Comparison of ENCODE assay signal across 8 mouse cellular contexts in genomic region chr6:97147755-97148382, GRCm38 (mm10). TPM values are rescaled to one million over a fixed set of nuclear protein-coding genes. Genes with fewer than 3 reads are reported as not detected.
DNase-seq lines count a peak whose midpoint lies in the region; ATAC-seq and TF ChIP-seq lines count a peak whose summit lies in the region.

No protein-coding gene starts in this region.

- H3K36me3 ChIP-seq in heart, embryonic 14.5 days (ENCODE audit: control insufficient read depth, insufficient read depth, low read length) = peaks cover 26% of the 10 kb centered on the region

- ATAC-seq in heart, embryonic 14.5 days (ENCODE audit: insufficient number of reproducible peaks, insufficient read depth, low FRiP score, low read depth) = no peak
- no peak for ATAC-seq in erythroid progenitor cell, adult 5-6 weeks (replicated peaks; ENCODE audit: low FRiP score, poor library complexity, severe bottlenecking)

- H3K4me3 ChIP-seq in heart, embryonic 14.5 days (ENCODE audit: control insufficient read depth in 1 of 2, insufficient read depth in 1 of 2, low read depth in 1 of 2, low read length in 2 of 2) = peak overlapping the region; percentile 77 to 82
- peak overlapping the region; percentile 71 for H3K4me3 ChIP-seq in olfactory bulb, adult 2 months (ENCODE audit: insufficient read depth, low read depth, low read length)

- peak overlapping the region; percentile 94 for H3K4me2 ChIP-seq in heart, embryonic 14.5 days (ENCODE audit: low read length)

- WGBS in heart, embryonic 14.5 days = 11% methylated on average over 18 of the region's 18 CpGs
- WGBS in olfactory bulb, adult 2 months = 19% methylated on average over 18 of the region's 18 CpGs

- peak overlapping the region; percentile 75 to 88; a peak in 3 of 4 replicates for H3K27ac ChIP-seq in heart, embryonic 14.5 days (replicated peaks in 1 of 2; ENCODE audit: control insufficient read depth in 1 of 2, insufficient read depth in 1 of 2, low read depth in 2 of 2, low read length in 2 of 2)
- H3K27ac ChIP-seq in olfactory bulb, adult 2 months (ENCODE audit: insufficient read depth, low read depth, low read length) = peak overlapping the region; percentile 52; the same call in 1 of the 2 replicates

- peak; percentile 37 for DNase-seq in ES-CJ7 (ENCODE audit: low read depth, low spot score)
- DNase-seq in adrenal gland, adult 8-10 months = peak; percentile 52
- DNase-seq in fibroblast of lung, adult 2 months (ENCODE audit: low read depth) = peak; percentile 17
- DNase-seq in kidney, postnatal 25 days = peak; percentile 84
- peak; percentile 55 to 60 for DNase-seq in lung, adult 18-20 months

- no peak for TF ChIP-seq CTCF in olfactory bulb, adult 2 months (IDR thresholded peaks at IDR 0.05; ENCODE audit: insufficient read depth, low read depth, low read length)

- H3K4me1 ChIP-seq in heart, embryonic 14.5 days (ENCODE audit: control insufficient read depth in 2 of 2, insufficient read depth in 2 of 2, low read length in 2 of 2) = peaks cover 9 to 18% of the 10 kb centered on the region in 2 experiments
- H3K4me1 ChIP-seq in olfactory bulb, adult 2 months (ENCODE audit: control insufficient read depth, insufficient read depth, low read length) = peaks cover 11% of the 10 kb centered on the region

- peak overlapping the region; percentile 96 for H3K9ac ChIP-seq in heart, embryonic 14.5 days (ENCODE audit: low read length)

- no peak for TF ChIP-seq POLR2A in olfactory bulb, adult 2 months (IDR thresholded peaks at IDR 0.05; ENCODE audit: insufficient read depth, low read depth, low read length)

- no peaks in the 10 kb centered on the region for H3K27me3 ChIP-seq in heart, embryonic 14.5 days (ENCODE audit: control insufficient read depth, insufficient read depth, low read length)

- no peaks in the 10 kb centered on the region for H3K9me3 ChIP-seq in heart, embryonic 14.5 days (ENCODE audit: control insufficient read depth, low read length)

RNA-seq across cellular contexts. Expression of gene Eogt, which starts 1.1 kb away (rescaled TPM):
- 10 to 100 TPM; 31.5 to 56.0 (median 44.0) TPM for total RNA-seq in adrenal gland, adult 8-10 months (2022)
- polyA plus RNA-seq in heart, embryonic 14.5 days (2014; fragmentation: Nextera tagmentation; extraction: Ambion mirVana) = 14.1 and 14.6 TPM in 2 replicates
- not detected in 2 replicates for polyA plus RNA-seq in olfactory bulb, adult 2 months (2012; ENCODE audit: insufficient read depth, insufficient read length, low replicate concordance, missing spikeins)
- 2.2 and 5.4 TPM in 2 replicates for total RNA-seq in erythroid progenitor cell, adult 5-6 weeks (2015; ENCODE audit: low replicate concordance)
- 1.0 and 2.2 TPM in 2 replicates for total RNA-seq in erythroid progenitor cell, adult 5-6 weeks (2017; ENCODE audit: low replicate concordance)

RNA-seq across cellular contexts. Expression of gene Tmf1, which starts 31.1 kb away (rescaled TPM):
- 10 to 100 TPM; 45.7 to 50.8 (median 47.5) TPM for total RNA-seq in adrenal gland, adult 8-10 months (2022)
- 22.7 and 25.1 TPM in 2 replicates for polyA plus RNA-seq in heart, embryonic 14.5 days (2014; fragmentation: Nextera tagmentation; extraction: Ambion mirVana)
- polyA plus RNA-seq in olfactory bulb, adult 2 months (2012; ENCODE audit: insufficient read depth, insufficient read length, low replicate concordance, missing spikeins) = not detected in 2 replicates
- total RNA-seq in erythroid progenitor cell, adult 5-6 weeks (2015; ENCODE audit: low replicate concordance) = 18.0 and 21.3 TPM in 2 replicates
- total RNA-seq in erythroid progenitor cell, adult 5-6 weeks (2017; ENCODE audit: low replicate concordance) = 107 and 142 TPM in 2 replicates

RNA-seq across cellular contexts. Expression of gene Uba3, which starts 57.6 kb away (rescaled TPM):
- total RNA-seq in adrenal gland, adult 8-10 months (2022) = 10 to 100 TPM; 51.9 to 66.2 (median 63.3) TPM
- polyA plus RNA-seq in heart, embryonic 14.5 days (2014; fragmentation: Nextera tagmentation; extraction: Ambion mirVana) = 74.4 and 76.3 TPM in 2 replicates
- not detected in 2 replicates for polyA plus RNA-seq in olfactory bulb, adult 2 months (2012; ENCODE audit: insufficient read depth, insufficient read length, low replicate concordance, missing spikeins)
- total RNA-seq in erythroid progenitor cell, adult 5-6 weeks (2015; ENCODE audit: low replicate concordance) = 34.2 and 38.6 TPM in 2 replicates
- total RNA-seq in erythroid progenitor cell, adult 5-6 weeks (2017; ENCODE audit: low replicate concordance) = 55.7 and 71.2 TPM in 2 replicates

Comparison
In these comparisons a context has a peak if more than half of its experiments do, and no peak if none do; other contexts are left out.
1. DNase-seq: peak in every context shown above with its lines; median percentile 84 in kidney, postnatal 25 days; 58 in lung, adult 18-20 months; 52 in adrenal gland, adult 8-10 months; 37 in ES-CJ7; 17 in fibroblast of lung, adult 2 months.
2. RNA of gene Eogt, which starts 1.1 kb away (total RNA-seq): 31.5 to 56.0 TPM in adrenal gland, adult 8-10 months; 1.0 to 5.4 TPM in erythroid progenitor cell, adult 5-6 weeks; every median in the first group is over 4 times any median in the second.